In the genomic region with DNA sequence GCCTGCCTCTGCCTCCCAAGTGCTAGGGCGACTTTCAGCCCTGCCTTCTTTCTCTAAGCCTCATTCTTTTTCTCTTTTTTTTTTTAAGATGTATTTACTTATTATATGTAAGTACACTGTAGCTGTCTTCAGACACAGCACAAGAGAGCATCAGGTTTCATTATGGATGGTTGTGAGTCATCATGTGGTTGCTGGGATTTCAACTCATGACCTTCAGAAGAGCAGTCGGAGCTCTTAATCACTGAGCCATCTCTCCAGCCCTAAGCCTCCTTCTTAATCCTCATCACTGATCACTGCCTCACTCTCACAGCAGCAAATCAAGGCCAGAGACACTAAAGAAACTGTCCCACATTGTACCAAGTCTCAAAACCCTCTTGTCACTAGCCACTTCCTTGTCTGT, we compare ENCODE assay signal across 18 mouse cellular contexts. TPM values are rescaled to one million over a fixed set of nuclear protein-coding genes. Genes with fewer than 3 reads are reported as not detected.
"Had no signal": no experiment of that assay in that cellular context is flagged by ENCODE, and none has a peak within 500 bp of the region (broad histone marks: within the 10 kb centered on the region; RNA-seq: fewer than 3 reads in every experiment).

No protein-coding gene starts in this region.

- H3K36me3 ChIP-seq: limb, embryonic 12.5 days; limb, embryonic 15.5 days; midbrain, embryonic 12.5 days; midbrain, embryonic 15.5 days; neural tube, embryonic 12.5 days; neural tube, embryonic 15.5 days; stomach, embryonic 15.5 days had no signal

- DNase-seq: kidney, postnatal 14 days; kidney, postnatal 4 days; left cerebral cortex, postnatal 4 days; liver, postnatal 0 days; lung, embryonic 14.5 days; right cerebral cortex, adult 18-20 months; right cerebral cortex, postnatal 14 days; right cerebral cortex, postnatal 4 days; spleen, adult 18-20 months; thymus, postnatal 25 days had no signal

- H3K27me3 ChIP-seq: limb, embryonic 12.5 days; limb, embryonic 15.5 days; midbrain, embryonic 12.5 days; midbrain, embryonic 15.5 days; neural tube, embryonic 12.5 days; neural tube, embryonic 15.5 days; stomach, embryonic 15.5 days had no signal

- H3K4me3 ChIP-seq: limb, embryonic 12.5 days; limb, embryonic 15.5 days; midbrain, embryonic 12.5 days; midbrain, embryonic 15.5 days; neural tube, embryonic 12.5 days; neural tube, embryonic 15.5 days; stomach, embryonic 15.5 days had no signal

RNA-seq across cellular contexts. Expression of a gene that starts 10.3 kb away (rescaled TPM):
- polyA plus RNA-seq: macrophage had no signal
